Mouse (Mus musculus) embryo, embryonic 10 days (tissue): ENCODE measurements around the gene Tcea2.

ENCODE experiments used
- DNase-seq: peaks from one replicate; pipeline ENCODE4 v3.0.0-alpha.2; 2015; ENCODE audit warnings: low spot score

Gene Tcea2

GRCm38 (mm10) chr2:181675454-181675853 lies 4.7 kb upstream of the Tcea2 start:
- DNase-seq, result peak; percentile 85

GRCm38 (mm10) chr2:181676424-181676823 lies 3.7 kb upstream of the Tcea2 start:
- peak; percentile 62 for DNase-seq

- DNase-seq, result no peak
Observed at GRCm38 (mm10) chr2:181677096-181677754, 2.9 kb upstream of the Tcea2 start.

GRCm38 (mm10) chr2:181677755-181678098 lies 2.4 kb upstream of the Tcea2 start:
- no peak for DNase-seq

GRCm38 (mm10) chr2:181678780-181679179 lies 1.3 kb upstream of the Tcea2 start:
- DNase-seq, result peak; percentile 88

GRCm38 (mm10) chr2:181680716-181681117 lies 607 bp downstream of the Tcea2 start:
- peak; percentile 36 for DNase-seq

- no peak for DNase-seq
Observed at GRCm38 (mm10) chr2:181681978-181682377, 1.9 kb downstream of the Tcea2 start.

GRCm38 (mm10) chr2:181683381-181683780 lies 3.3 kb downstream of the Tcea2 start:
- DNase-seq, result no peak

- DNase-seq, result no peak
Observed at GRCm38 (mm10) chr2:181684713-181685112, 4.6 kb downstream of the Tcea2 start.

GRCm38 (mm10) chr2:181685686-181686085 lies 5.6 kb downstream of the Tcea2 start:
- DNase-seq, result no peak

GRCm38 (mm10) chr2:181687586-181687985 lies 7.5 kb downstream of the Tcea2 start:
- no peak for DNase-seq

GRCm38 (mm10) chr2:181689466-181690160 lies 9.5 kb downstream of the Tcea2 start:
- DNase-seq, result no peak

GRCm38 (mm10) chr2:181691083-181691482 lies 11.0 kb downstream of the Tcea2 start:
- no peak for DNase-seq

- DNase-seq, result no peak
Observed at GRCm38 (mm10) chr2:181691571-181691970, 11.5 kb downstream of the Tcea2 start.

- DNase-seq, result no peak
Observed at GRCm38 (mm10) chr2:181692304-181692703, 12.2 kb downstream of the Tcea2 start.

GRCm38 (mm10) chr2:181693339-181694280 lies 13.5 kb downstream of the Tcea2 start, which contains the start of gene Rgs19:
Gene Rgs19, minus strand, starts transcription at chr2:181693977.
- DNase-seq, result peak; percentile 83

GRCm38 (mm10) chr2:181694581-181694980 lies 14.5 kb downstream of the Tcea2 start:
- DNase-seq, result no peak

GRCm38 (mm10) chr2:181695776-181696175 lies 15.7 kb downstream of the Tcea2 start:
- DNase-seq, result no peak

- DNase-seq, result no peak
Observed at GRCm38 (mm10) chr2:181696801-181697420, 16.8 kb downstream of the Tcea2 start.

GRCm38 (mm10) chr2:181698241-181698640 lies 18.1 kb downstream of the Tcea2 start, which contains the start of gene Lkaaear1:
Gene Lkaaear1, minus strand, starts transcription at chr2:181698442.
- DNase-seq, result no peak

GRCm38 (mm10) chr2:181706668-181707067 lies 26.6 kb downstream of the Tcea2 start:
- peak; percentile 43 for DNase-seq

- DNase-seq, result peak; percentile 27
Observed at GRCm38 (mm10) chr2:181713749-181714148, 33.6 kb downstream of the Tcea2 start.
